Mouse (Mus musculus) heart, postnatal 14 days (tissue): ENCODE results near the gene Gm49368. TPM values are rescaled to one million over a fixed set of nuclear protein-coding genes. Genes with fewer than 3 reads are reported as not detected.

Experiments used
- DNase-seq, 2 experiments: peaks; one replicate each; pipeline ENCODE4 v3.0.0; 2021 to 2022
- intact Hi-C: fragments of 180-260 bp; cut with DNase I; formaldehyde crosslinking; loops from one replicate; pipeline ENCODE4 v1.15.1; 2025
- total RNA-seq, 2 experiments: library from RNA; stranded (reverse); gene quantifications; 2 replicates each; pipeline ENCODE4 v1.2.3; 2021

Gm49368 gene
- total RNA-seq, 2 experiments from 2014 or later = not detected

DNA sequence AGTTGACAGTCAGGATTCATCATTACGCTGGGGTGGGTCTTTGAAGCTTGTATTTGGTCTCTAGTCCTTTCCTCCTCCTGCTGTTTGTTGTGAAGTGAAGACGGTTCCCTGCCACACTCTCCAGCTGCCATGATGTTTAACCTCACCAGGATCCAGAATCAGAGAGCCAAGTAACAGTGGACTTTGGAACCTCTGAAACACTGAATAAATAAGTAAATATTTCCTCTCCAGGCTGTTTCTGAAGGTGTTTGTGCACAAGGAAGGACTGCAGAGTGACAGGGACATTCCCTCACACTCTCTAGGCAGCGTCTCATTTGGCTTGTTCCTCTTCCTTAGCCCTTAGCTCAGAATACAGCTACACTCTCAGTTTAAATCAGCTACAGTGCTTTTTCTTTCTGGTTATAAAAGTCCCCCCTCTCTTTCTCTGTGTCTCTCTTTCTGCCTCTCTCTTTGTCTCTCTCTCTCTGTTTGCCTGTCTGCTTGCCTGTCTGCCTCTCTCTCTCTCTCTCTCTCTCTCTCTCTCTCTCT, 5.5 kb upstream of the Gm49368 start:
- no peak for DNase-seq
- intact Hi-C loops = no loop called here

GRCm38 (mm10) chr7:128057860-128058259, 4.6 kb upstream of the Gm49368 start:
- intact Hi-C loops = no loop called here
- DNase-seq = no peak

DNA sequence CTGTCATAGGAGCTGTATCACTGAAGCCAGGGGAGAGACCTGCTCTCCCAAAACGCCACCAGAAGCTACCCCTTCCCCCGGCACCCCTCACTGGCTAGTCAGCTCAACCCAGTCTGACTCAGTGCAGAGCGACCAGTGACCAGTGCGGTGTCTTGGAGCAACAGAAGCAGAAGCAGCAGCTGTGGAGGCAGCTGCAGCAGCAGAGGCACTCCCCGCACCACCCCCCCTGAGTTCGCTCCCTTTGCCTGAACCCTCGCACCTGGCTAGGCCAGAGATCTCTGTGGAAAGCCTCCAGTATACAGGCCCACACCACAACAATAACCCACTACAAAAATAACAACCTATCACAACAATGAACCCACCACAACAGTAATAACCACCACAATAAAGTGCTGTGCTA, 3.9 kb upstream of the Gm49368 start:
- DNase-seq = no peak
- intact Hi-C loops = no loop called here

DNA sequence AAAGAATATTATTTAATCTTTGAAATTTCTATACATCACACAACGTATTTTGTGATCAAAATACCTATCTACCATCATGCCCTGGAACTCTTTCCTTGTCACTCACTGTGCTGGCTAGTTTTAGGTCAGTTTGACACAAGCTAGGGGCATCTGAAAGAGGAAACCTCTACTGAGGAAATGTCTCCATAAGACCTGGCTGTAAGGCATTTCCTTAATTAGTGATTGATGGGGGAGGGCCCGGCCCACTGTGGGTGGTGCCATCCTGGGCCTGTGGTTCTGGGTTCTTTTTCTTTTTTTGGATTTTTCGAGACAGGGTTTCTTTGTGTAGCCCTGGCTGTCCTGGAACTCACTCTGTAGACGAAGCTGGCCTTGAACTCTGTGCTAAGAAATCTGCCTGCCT, 3.4 kb upstream of the Gm49368 start:
- intact Hi-C loops = no loop called here

DNA sequence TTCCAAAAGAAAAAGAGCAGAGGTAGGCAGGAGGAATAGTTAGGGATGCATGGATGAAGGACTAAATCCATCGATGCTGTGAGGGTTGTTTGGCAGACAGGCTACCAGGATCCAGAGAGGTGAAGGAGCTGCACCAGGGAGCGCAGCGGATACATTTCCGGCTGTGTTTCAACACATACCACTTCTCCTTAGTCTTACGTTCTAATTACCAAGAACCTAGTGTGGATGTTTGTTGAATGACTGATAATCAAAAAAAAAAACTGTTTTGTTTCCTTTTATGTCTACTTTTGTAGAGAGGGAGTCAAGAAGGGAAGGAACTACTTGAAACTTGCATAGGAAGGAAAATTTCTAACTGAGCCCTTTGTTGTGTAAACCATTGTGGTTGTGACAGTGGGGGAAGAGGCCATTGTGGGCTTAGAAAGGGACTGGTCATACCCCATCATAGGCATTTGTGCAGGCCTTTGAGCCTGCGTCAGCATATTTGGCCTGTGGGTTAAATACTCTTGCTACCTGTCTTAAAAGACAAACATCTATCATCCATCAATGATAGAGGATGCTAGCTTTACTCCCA, 813 bp downstream of the Gm49368 start:
- intact Hi-C loops = no loop called here
- DNase-seq = no peak

More for the DNA sequence above, 3.4 kb upstream of the Gm49368 start:
- DNase-seq = no peak

DNA sequence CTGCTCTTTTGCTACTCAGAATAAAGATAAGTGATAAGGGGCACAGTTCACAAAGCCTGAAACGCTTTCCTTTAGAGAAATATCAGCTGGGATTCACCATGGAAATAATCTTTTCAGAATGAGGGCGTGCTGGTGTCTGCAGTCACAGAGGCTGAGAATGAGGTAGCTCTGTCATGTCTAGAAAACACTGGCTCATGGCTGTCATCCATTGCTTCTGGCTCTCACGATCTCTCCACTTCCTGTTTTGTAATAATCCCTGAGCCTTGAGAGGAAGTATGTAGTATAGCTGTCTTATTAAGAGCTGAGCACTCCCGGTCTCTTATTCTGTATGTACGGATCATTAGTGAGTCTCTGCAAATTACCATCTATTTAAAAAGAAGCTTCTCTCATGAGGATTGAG, 3.1 kb downstream of the Gm49368 start:
- intact Hi-C loops = no loop called here
- DNase-seq = no peak

DNA sequence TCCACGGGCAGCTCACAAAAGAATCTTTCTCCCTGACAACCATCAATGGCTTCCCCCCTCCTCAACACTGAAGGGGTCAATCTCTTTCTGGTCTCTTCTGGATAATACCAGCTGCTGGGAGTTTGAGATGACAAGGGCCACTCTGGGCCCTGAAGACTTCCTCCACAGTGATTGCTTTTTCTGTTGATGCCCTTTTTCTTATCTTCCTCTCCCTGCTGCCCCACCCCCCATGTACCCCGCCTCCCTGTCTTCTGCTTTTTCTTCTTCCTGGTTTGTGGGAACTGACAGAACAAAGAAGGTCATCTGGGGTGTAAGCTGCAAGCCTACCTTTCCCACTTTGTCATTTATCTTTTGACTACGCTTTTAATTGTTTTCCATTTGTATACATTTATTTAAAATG, 5.4 kb downstream of the Gm49368 start:
- intact Hi-C loops = no loop called here

DNA sequence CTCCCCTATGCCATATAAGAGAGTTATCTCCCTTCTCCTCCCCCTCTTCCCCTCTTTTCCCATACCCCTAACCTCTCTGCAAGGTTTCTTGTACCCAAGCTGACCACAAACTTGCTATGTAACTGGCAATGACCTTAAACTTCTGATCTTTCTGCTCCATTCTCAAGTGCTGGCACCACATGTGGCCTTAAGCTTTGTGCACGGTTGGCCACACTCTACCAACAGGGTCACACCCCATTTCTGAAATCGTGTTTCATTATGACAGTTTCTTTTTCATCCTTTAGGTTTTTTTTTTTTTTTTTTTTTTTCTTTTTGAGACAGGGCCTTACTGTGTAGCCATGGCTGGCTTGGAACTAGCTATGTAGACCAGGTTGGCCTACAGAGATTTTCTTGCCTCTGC, 7.4 kb downstream of the Gm49368 start:
- DNase-seq = no peak
- intact Hi-C loops = no loop called here

More for the DNA sequence above, 5.4 kb downstream of the Gm49368 start:
- no peak for DNase-seq

GRCm38 (mm10) chr7:128071816-128072215, 9.3 kb downstream of the Gm49368 start:
- intact Hi-C loops = no loop called here

DNA sequence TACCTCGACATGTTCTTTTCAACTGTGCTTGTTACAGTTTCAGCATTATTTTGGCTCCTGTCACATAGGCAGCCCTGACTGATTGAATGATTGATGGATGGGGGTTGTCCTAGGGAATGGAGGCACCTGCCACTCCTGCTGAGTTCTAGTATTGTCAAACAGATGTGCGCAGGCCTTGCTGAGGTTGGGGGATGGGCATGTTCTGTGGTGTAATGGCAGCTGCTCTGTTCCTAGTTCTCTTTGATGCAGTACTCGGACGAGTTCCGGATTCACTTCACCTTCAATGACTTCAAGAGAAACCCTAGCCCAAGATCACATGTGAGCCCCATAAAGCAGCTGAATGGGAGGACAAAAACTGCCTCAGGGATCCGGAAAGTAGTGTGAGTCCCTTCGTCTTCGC, 17.5 kb downstream of the Gm49368 start:
- intact Hi-C loops = no loop called here
- DNase-seq = no peak

More at GRCm38 (mm10) chr7:128071816-128072215, 9.3 kb downstream of the Gm49368 start:
- no peak for DNase-seq

DNA sequence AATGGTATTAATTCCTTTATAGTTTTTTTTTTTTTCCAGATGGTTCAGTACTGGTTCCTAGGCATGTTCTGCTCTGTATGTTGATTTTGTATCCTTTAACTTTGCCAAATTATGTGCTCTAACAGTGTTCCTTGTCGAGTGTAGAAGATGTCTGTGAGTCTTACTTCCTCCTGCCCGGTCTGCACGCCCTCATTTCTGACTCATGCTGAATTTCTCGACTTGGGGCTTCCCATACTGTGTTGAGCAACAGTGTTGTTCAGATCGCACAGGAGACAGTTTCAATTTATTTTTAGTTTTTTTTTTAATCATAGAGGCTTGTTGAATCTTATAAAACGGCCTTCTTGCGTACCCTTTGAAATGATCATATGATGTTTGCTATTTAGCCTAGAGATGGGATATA, 26.7 kb downstream of the Gm49368 start:
- no peak for DNase-seq
- intact Hi-C loops = no loop called here

DNA sequence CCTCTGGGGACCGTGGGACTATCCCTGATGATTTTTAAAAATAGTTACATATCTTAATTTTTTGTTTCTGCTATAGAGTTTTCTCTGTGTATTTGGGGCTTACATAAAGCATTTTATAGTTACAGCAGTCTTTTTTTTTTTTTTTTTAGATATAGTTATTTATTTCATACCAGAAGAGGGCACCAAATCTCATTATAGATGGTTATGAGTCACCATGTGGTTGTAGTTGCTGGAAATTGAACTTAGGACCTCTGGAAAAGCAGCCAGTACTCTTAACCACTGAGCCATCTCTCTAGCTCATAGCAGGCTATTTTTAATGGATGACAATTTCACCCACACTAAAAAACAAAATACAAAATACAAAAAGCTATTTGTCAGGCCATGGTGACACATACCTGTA, 35.7 kb downstream of the Gm49368 start:
- DNase-seq = no peak

GRCm38 (mm10) chr7:128100742-128101357, 38.4 kb downstream of the Gm49368 start:
- DNase-seq = no peak
- intact Hi-C loops = no loop called here

More for the DNA sequence above, 35.7 kb downstream of the Gm49368 start:
- intact Hi-C loops = no loop called here

GRCm38 (mm10) chr7:128105246-128105645, 42.8 kb downstream of the Gm49368 start:
- no peak for DNase-seq
- intact Hi-C loops = loop anchor here (2.0 kb wide), 1 partner anchor 104 kb away; no protein-coding TSS in a partner anchor

GRCm38 (mm10) chr7:128107462-128107861, 45.0 kb downstream of the Gm49368 start:
- no peak for DNase-seq
- intact Hi-C loops = no loop called here

DNA sequence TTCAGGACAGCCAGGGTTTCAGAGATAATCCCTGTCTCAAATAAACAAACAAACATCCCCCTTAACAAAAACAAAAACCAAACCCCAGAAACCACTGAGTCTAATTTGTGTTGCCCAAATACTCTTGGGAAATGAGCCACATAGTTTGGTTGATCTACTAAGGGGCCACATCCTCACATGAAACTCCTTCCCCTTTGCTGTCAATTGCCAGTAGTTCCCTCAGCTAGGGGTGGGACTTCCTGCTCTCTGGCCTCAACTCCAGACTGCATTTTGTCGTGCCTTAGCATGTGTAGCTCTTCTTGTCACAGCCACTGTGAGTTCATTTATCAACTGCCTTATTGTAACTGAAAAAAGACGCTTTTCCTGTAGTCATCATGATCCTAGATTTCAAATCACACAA, 47.8 kb downstream of the Gm49368 start:
- intact Hi-C loops = no loop called here
- no peak for DNase-seq

DNA sequence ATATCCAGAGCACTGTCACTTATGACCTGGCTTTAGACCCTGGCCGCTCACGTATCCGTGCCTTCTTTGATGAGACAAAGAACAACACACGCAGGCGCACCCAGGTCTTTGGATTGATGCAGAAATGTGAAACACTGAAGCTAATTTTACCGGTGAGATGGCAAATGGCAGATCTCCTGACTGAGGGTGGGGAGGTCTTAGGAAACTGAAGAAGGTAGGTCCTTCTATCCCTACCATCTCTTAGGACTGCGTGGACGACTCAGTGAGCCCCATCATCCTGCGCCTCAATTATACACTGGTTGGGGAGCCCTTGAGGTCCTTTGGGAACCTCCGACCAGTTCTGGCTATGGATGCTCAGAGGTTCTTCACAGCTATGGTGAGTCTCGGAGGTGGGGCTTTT, 49.6 kb downstream of the Gm49368 start:
- intact Hi-C loops = no loop called here
- no peak for DNase-seq

DNA sequence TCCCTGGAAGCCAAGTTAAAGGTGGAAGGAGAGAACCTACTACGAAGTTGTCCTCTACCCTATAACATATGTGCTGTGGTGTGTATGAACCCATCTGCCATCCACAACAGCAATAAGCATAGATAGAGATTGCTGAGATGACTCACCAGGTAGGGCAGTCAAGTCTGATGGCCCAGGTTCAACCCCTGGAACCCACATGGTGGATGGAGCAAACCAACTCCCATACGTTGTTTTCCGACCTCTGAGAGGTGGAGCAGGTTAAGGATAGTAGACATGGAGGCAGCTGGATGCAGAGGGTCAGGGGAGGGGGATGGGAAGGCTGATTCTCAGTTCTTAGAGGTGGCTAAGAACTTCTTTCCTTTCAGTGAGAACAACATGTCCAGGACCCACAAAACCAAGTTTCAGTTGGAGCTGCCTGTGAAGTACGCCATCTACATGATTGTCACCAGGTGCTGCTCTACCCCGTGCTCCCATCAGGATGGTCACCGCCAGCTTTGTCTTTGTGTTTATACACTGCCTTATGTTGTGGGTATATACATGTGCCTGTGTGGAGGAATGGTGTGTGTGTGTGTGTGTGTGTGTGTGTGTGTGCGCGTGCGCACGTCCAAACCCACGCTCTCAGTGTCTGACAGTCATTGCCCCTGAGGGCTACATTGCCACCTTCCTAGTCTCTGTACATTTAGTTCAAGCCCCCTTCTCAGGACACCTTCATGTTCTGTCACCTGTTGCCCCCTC, 52.1 kb downstream of the Gm49368 start:
- intact Hi-C loops = no loop called here
- DNase-seq = no peak

GRCm38 (mm10) chr7:128115211-128115958, 52.9 kb downstream of the Gm49368 start:
- DNase-seq = no peak
- intact Hi-C loops = no loop called here

GRCm38 (mm10) chr7:128116396-128116795, 53.9 kb downstream of the Gm49368 start:
- intact Hi-C loops = no loop called here
- no peak for DNase-seq
